8 mouse cellular contexts compared by ENCODE assay signal in the genomic region with DNA sequence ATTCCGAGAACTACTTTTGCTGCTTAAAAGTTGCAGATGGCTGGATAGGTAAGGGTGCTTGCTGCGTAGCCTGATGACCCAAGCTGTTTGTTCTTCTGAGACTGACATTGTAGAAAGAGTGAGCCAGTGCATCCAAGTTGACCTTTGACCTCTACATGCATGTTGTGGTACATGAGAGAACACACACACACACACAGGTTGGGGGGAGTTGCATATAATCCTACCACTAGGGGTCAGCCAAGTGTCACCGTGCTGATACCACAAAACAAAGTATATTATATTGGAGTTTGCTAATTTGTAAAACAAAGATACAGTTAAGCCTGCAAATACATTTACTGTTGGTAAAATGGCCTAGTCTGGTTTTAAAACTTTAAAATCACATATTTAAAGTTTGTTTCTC. TPM values are rescaled to one million over a fixed set of nuclear protein-coding genes. Genes with fewer than 3 reads are reported as not detected.
DNase-seq lines count a peak whose midpoint lies in the region; ATAC-seq and TF ChIP-seq lines count a peak whose summit lies in the region.

No protein-coding gene starts in this region.

- H3K4me1 ChIP-seq in kidney, adult 2 months (ENCODE audit: control insufficient read depth, insufficient read depth, low read length) = no peaks in the 10 kb centered on the region
- no peaks in the 10 kb centered on the region for H3K4me1 ChIP-seq in kidney, embryonic 14.5 days (ENCODE audit: control insufficient read depth, insufficient read depth, low read length)
- no peaks in the 10 kb centered on the region for H3K4me1 ChIP-seq in ES-Bruce4 (ENCODE audit: control insufficient read depth, insufficient read depth, low read length)
- H3K4me1 ChIP-seq in forebrain, postnatal 0 days (ENCODE audit: insufficient read depth) = no peaks in the 10 kb centered on the region
- no peaks in the 10 kb centered on the region for H3K4me1 ChIP-seq in lung, embryonic 14.5 days (ENCODE audit: insufficient read depth)

- no peaks in the 10 kb centered on the region for H3K36me3 ChIP-seq in kidney, adult 2 months (ENCODE audit: control insufficient read depth, insufficient read depth, low read length)
- H3K36me3 ChIP-seq in kidney, embryonic 14.5 days (ENCODE audit: control insufficient read depth, insufficient read depth, low read length) = peaks cover 14% of the 10 kb centered on the region; the same call in 1 of the 2 replicates
- H3K36me3 ChIP-seq in ES-Bruce4 (ENCODE audit: control insufficient read depth, insufficient read depth, low read length, poor library complexity, severe bottlenecking) = peaks cover 12% of the 10 kb centered on the region
- H3K36me3 ChIP-seq in forebrain, postnatal 0 days (ENCODE audit: insufficient read depth) = 0 out of 2 replicates have a peak, but pooled peaks cover 7% of the 10 kb centered on the region
- peaks cover 13% of the 10 kb centered on the region for H3K36me3 ChIP-seq in lung, embryonic 14.5 days (ENCODE audit: insufficient read depth)

- no peak for TF ChIP-seq EP300 in ES-Bruce4 (IDR thresholded peaks at IDR 0.05; ENCODE audit: insufficient read depth, low read depth, low read length)

- no peak for TF ChIP-seq POLR2A in kidney, adult 2 months (IDR thresholded peaks at IDR 0.05; ENCODE audit: low read depth, low read length)
- TF ChIP-seq POLR2A in ES-Bruce4 (IDR thresholded peaks at IDR 0.05; ENCODE audit: insufficient read depth, low read length) = no peak

- H3K9ac ChIP-seq in kidney, embryonic 14.5 days (ENCODE audit: low read depth, low read length) = no peak overlapping the region
- no peak overlapping the region for H3K9ac ChIP-seq in ES-Bruce4 (ENCODE audit: low read depth, poor library complexity, severe bottlenecking)
- no peak overlapping the region for H3K9ac ChIP-seq in forebrain, postnatal 0 days
- H3K9ac ChIP-seq in lung, embryonic 14.5 days = no peak overlapping the region

- no peak for ATAC-seq in kidney, embryonic 14.5 days (ENCODE audit: low FRiP score, low TSS enrichment)
- ATAC-seq in forebrain, postnatal 0 days = 0 out of 2 replicates have a peak, but pooled peaks have one; percentile 20
- ATAC-seq in lung, embryonic 14.5 days (ENCODE audit: insufficient read depth) = no peak

- no peaks in the 10 kb centered on the region for H3K27me3 ChIP-seq in kidney, adult 2 months (replicated peaks; ENCODE audit: control insufficient read depth, insufficient read depth, low read length)
- no peaks in the 10 kb centered on the region for H3K27me3 ChIP-seq in kidney, embryonic 14.5 days (ENCODE audit: control insufficient read depth, insufficient read depth, low read length)
- no peaks in the 10 kb centered on the region for H3K27me3 ChIP-seq in ES-Bruce4 (ENCODE audit: control insufficient read depth, insufficient read depth, low read length, poor library complexity, severe bottlenecking)
- no peaks in the 10 kb centered on the region for H3K27me3 ChIP-seq in forebrain, postnatal 0 days (ENCODE audit: insufficient read depth, low read length)
- no peaks in the 10 kb centered on the region for H3K27me3 ChIP-seq in lung, embryonic 14.5 days (ENCODE audit: insufficient read depth, low read length)

- TF ChIP-seq CTCF in kidney, adult 2 months (conservative IDR thresholded peaks at IDR 0.05; ENCODE audit: insufficient read depth, insufficient read length, low read depth, low read length) = peak; percentile 68
- TF ChIP-seq CTCF in ES-Bruce4 (IDR thresholded peaks at IDR 0.05; ENCODE audit: low read depth, low read length) = peak; percentile 17
- peak; percentile 68 for TF ChIP-seq CTCF in forebrain, postnatal 0 days (IDR thresholded peaks at IDR 0.05; ENCODE audit: low read depth)
- TF ChIP-seq CTCF in lung, embryonic 14.5 days (IDR thresholded peaks at IDR 0.05; ENCODE audit: low read depth) = peak; percentile 80

- no peak overlapping the region for H3K4me2 ChIP-seq in kidney, embryonic 14.5 days (replicated peaks; ENCODE audit: low read depth, low read length)
- no peak overlapping the region for H3K4me2 ChIP-seq in forebrain, postnatal 0 days (ENCODE audit: low read depth)
- no peak overlapping the region for H3K4me2 ChIP-seq in lung, embryonic 14.5 days

- H3K9me3 ChIP-seq in kidney, embryonic 14.5 days (ENCODE audit: control insufficient read depth, low read length) = no peaks in the 10 kb centered on the region
- H3K9me3 ChIP-seq in ES-Bruce4 (replicated peaks; ENCODE audit: control insufficient read depth, insufficient read depth, low read length, poor library complexity, severe bottlenecking) = no peaks in the 10 kb centered on the region
- no peaks in the 10 kb centered on the region for H3K9me3 ChIP-seq in forebrain, postnatal 0 days (ENCODE audit: low read length)
- no peaks in the 10 kb centered on the region for H3K9me3 ChIP-seq in lung, embryonic 14.5 days (ENCODE audit: low read depth, low read length)

- H3K27ac ChIP-seq in kidney, adult 2 months (ENCODE audit: insufficient read depth, low read depth, low read length) = no peak overlapping the region
- no peak overlapping the region for H3K27ac ChIP-seq in kidney, embryonic 14.5 days (ENCODE audit: low read depth, low read length)
- no peak overlapping the region for H3K27ac ChIP-seq in ES-Bruce4 (ENCODE audit: insufficient read depth, low read length)
- no peak overlapping the region for H3K27ac ChIP-seq in forebrain, postnatal 0 days (ENCODE audit: low read depth, low read length)
- H3K27ac ChIP-seq in lung, embryonic 14.5 days (ENCODE audit: low read depth) = no peak overlapping the region

- no peak overlapping the region for H3K4me3 ChIP-seq in kidney, adult 2 months (ENCODE audit: insufficient read depth, low read depth, low read length)
- no peak overlapping the region for H3K4me3 ChIP-seq in kidney, embryonic 14.5 days (ENCODE audit: low read length)
- no peak overlapping the region for H3K4me3 ChIP-seq in ES-Bruce4 (ENCODE audit: low read depth, low read length)
- H3K4me3 ChIP-seq in forebrain, postnatal 0 days (ENCODE audit: low read depth, low read length) = no peak overlapping the region
- no peak overlapping the region for H3K4me3 ChIP-seq in lung, embryonic 14.5 days (ENCODE audit: low read depth, low read length)

- 68% methylated on average over 3 of the region's 3 CpGs for WGBS in kidney, adult 2 months
- WGBS in kidney, embryonic 14.5 days = 70% methylated on average over 3 of the region's 3 CpGs
- WGBS in forebrain, postnatal 0 days = 78% methylated on average over 3 of the region's 3 CpGs
- WGBS in lung, embryonic 14.5 days = 74% methylated on average over 3 of the region's 3 CpGs

- DNase-seq in kidney, adult 2 months = peak; percentile 54
- DNase-seq in c-Kit-positive CD71-negative TER-119-negative erythroid progenitor cells, embryonic 14.5 days (ENCODE audit: low read depth) = peak; percentile 64
- peak; percentile 13 for DNase-seq in forebrain, postnatal 0 days
- peak; percentile 75 for DNase-seq in lung, embryonic 14.5 days
- DNase-seq in thymus, postnatal 25 days = peak; percentile 51
- DNase-seq in urinary bladder, postnatal 10 days (ENCODE audit: low spot score) = no peak

RNA-seq across cellular contexts. Expression of a gene that starts 17.0 kb away (rescaled TPM):
- polyA plus RNA-seq in kidney, adult 2 months (2012; rRNA removed) = 5.9 and 6.3 TPM in 2 replicates
- polyA plus RNA-seq in kidney, embryonic 14.5 days (2014; fragmentation: Nextera tagmentation; extraction: Ambion mirVana) = 44.8 TPM in 2 replicates
- 40.8 and 49.5 TPM in 2 replicates for polyA plus RNA-seq in ES-Bruce4 (2011; ENCODE audit: insufficient read depth, insufficient read length, low read depth, missing spikeins)
- 8.6 and 94.9 TPM in 2 replicates for total RNA-seq in forebrain, postnatal 0 days (2014; rRNA removed)
- 8.5 and 10.6 TPM in 2 replicates for polyA plus RNA-seq in forebrain, postnatal 0 days (2015; fragmentation: Nextera tagmentation; extraction: Ambion mirVana)
- polyA plus RNA-seq in lung, embryonic 14.5 days (2014; fragmentation: Nextera tagmentation; extraction: Ambion mirVana) = 37.8 and 44.0 TPM in 2 replicates

RNA-seq across cellular contexts. Expression of a gene that starts 25.4 kb away (rescaled TPM):
- 6.2 and 6.5 TPM in 2 replicates for polyA plus RNA-seq in kidney, adult 2 months (2012; rRNA removed)
- 47.8 and 49.5 TPM in 2 replicates for polyA plus RNA-seq in kidney, embryonic 14.5 days (2014; fragmentation: Nextera tagmentation; extraction: Ambion mirVana)
- 49.2 and 50.0 TPM in 2 replicates for polyA plus RNA-seq in ES-Bruce4 (2011; ENCODE audit: insufficient read depth, insufficient read length, low read depth, missing spikeins)
- 61.5 and 65.9 TPM in 2 replicates for total RNA-seq in forebrain, postnatal 0 days (2014; rRNA removed)
- 40.8 and 42.4 TPM in 2 replicates for polyA plus RNA-seq in forebrain, postnatal 0 days (2015; fragmentation: Nextera tagmentation; extraction: Ambion mirVana)
- 42.4 and 43.4 TPM in 2 replicates for polyA plus RNA-seq in lung, embryonic 14.5 days (2014; fragmentation: Nextera tagmentation; extraction: Ambion mirVana)

RNA-seq across cellular contexts. Expression of a gene that starts 55.8 kb away (rescaled TPM):
- polyA plus RNA-seq in kidney, adult 2 months (2012; rRNA removed) = 77.1 and 78.6 TPM in 2 replicates
- polyA plus RNA-seq in kidney, embryonic 14.5 days (2014; fragmentation: Nextera tagmentation; extraction: Ambion mirVana) = 17.8 and 18.5 TPM in 2 replicates
- polyA plus RNA-seq in ES-Bruce4 (2011; ENCODE audit: insufficient read depth, insufficient read length, low read depth, missing spikeins) = 15.9 and 20.4 TPM in 2 replicates
- total RNA-seq in forebrain, postnatal 0 days (2014; rRNA removed) = 3.0 and 3.6 TPM in 2 replicates
- 2.1 and 4.8 TPM in 2 replicates for polyA plus RNA-seq in forebrain, postnatal 0 days (2015; fragmentation: Nextera tagmentation; extraction: Ambion mirVana)
- polyA plus RNA-seq in lung, embryonic 14.5 days (2014; fragmentation: Nextera tagmentation; extraction: Ambion mirVana) = 8.1 and 8.4 TPM in 2 replicates

RNA-seq across cellular contexts. Expression of a gene that starts 55.9 kb away (rescaled TPM):
- 66.0 and 80.0 TPM in 2 replicates for polyA plus RNA-seq in kidney, adult 2 months (2012; rRNA removed)
- polyA plus RNA-seq in kidney, embryonic 14.5 days (2014; fragmentation: Nextera tagmentation; extraction: Ambion mirVana) = 96.8 and 101 TPM in 2 replicates
- polyA plus RNA-seq in ES-Bruce4 (2011; ENCODE audit: insufficient read depth, insufficient read length, low read depth, missing spikeins) = 79.9 and 87.0 TPM in 2 replicates
- 29.9 and 30.8 TPM in 2 replicates for total RNA-seq in forebrain, postnatal 0 days (2014; rRNA removed)
- 37.7 and 39.0 TPM in 2 replicates for polyA plus RNA-seq in forebrain, postnatal 0 days (2015; fragmentation: Nextera tagmentation; extraction: Ambion mirVana)
- 72.9 and 75.1 TPM in 2 replicates for polyA plus RNA-seq in lung, embryonic 14.5 days (2014; fragmentation: Nextera tagmentation; extraction: Ambion mirVana)

Comparison
In these comparisons a context has a peak if more than half of its experiments do, and no peak if none do; other contexts are left out.
1. CTCF ChIP-seq: peak in every context shown above with its lines; median percentile 80 in lung, embryonic 14.5 days; 68 in kidney, adult 2 months; 68 in forebrain, postnatal 0 days; 17 in ES-Bruce4.